Mouse (Mus musculus) stomach, postnatal 0 days (tissue): ENCODE data around the gene Ccdc93.

Source experiments
- CTCF ChIP-seq: IDR thresholded peaks from 2 replicates; pipeline ENCODE4 v1.5.1; 2016; ENCODE audit warnings: antibody characterized with exemption, low read depth, mild to moderate bottlenecking, moderate library complexity
- EP300 ChIP-seq: optimal IDR thresholded peaks from 2 replicates; pipeline ENCODE3; 2016; ENCODE audit warnings: antibody characterized with exemption

DNA sequence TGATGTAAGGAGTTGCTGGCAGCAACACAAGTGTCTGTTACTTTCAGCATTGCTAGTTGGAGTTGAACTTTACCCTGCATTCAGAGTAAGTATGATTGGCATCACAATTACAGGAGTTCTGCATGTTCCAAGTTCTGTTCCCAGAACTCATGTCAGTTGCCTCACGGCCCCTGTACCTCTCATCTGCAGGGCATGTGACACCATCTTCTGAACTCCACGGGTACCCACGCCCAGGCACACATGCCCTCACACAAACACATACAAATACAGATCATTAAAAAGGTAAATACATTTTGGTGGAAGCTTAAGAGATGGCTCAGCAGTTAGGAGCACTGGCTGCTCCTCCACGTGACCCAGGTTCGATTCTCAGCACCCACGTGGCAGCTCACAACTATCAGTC, 56.0 kb downstream of the Ccdc93 start:
- TF ChIP-seq CTCF = no peak
- no peak for TF ChIP-seq EP300
